Mouse (Mus musculus): ENCODE results near the gene Zfp148. TPM values are rescaled to one million over a fixed set of nuclear protein-coding genes. Genes with fewer than 3 reads are reported as not detected.
"Not testable (repeated sequence)": the region's sequence is repeated elsewhere in the genome, so short reads cannot be mapped to it uniquely, and the experiment has no call there.

The Zfp148 gene
- polyA plus RNA-seq, 1 experiment from 2014 or later = 12.8 TPM

- WGBS (ENCODE audit: insufficient replicate concordance) = 2% methylated on average over 18 of the region's 18 CpGs
- H3K4me3 ChIP-seq (replicated peaks) = peak overlapping the region; percentile 79
- peak overlapping the region; percentile 85 for H3K9ac ChIP-seq
- no peaks in the 10 kb centered on the region for H3K27me3 ChIP-seq
- H3K36me3 ChIP-seq (replicated peaks) = no peaks in the 10 kb centered on the region
- peaks cover 43% of the 10 kb centered on the region for H3K4me1 ChIP-seq (replicated peaks)
- no peak for ATAC-seq (ENCODE audit: insufficient read depth)
- no peaks in the 10 kb centered on the region for H3K9me3 ChIP-seq (replicated peaks)
- H3K27ac ChIP-seq (replicated peaks) = peak overlapping the region; percentile 86
- peak overlapping the region; percentile 88 for H3K4me2 ChIP-seq
Observed at GRCm38 (mm10) chr16:33381614-33382245, 1.1 kb downstream of the Zfp148 start.

DNA sequence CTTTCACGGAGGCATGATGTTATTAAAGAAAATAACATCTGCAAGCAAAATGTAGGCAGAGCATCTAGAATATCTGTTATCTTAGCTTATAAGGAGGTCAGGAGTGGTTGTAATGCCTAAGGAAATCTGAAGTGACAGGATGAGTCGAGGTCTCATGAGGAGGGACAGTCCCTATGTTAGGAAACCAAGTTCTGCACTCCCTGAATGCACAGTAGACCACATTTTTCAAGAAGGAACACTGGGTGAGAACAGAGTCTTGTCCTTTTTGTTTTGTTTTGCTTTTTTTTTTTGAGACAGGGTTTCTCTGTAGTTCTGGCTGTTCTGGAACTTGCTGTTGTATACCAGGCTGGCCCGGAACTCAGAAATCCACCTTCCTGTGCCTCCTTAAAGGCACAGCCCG lies 1.7 kb downstream of the Zfp148 start:
- Histone ChIP-seq H3K36me3 (replicated peaks) (no peaks in the 10 kb centered on the region), H3K27me3 (no peaks in the 10 kb centered on the region), H3K4me1 (replicated peaks) (peaks cover 49% of the 10 kb centered on the region), H3K9ac (peak overlapping the region; percentile 85), H3K27ac (replicated peaks) (peak overlapping the region; percentile 86; the same call in 1 of the 2 replicates), H3K4me2 (peak overlapping the region; percentile 88), H3K4me3 (replicated peaks) (peak overlapping the region; percentile 79), H3K9me3 (replicated peaks) (no peaks in the 10 kb centered on the region)
- ATAC-seq (ENCODE audit: insufficient read depth) = no peak
- WGBS (ENCODE audit: insufficient replicate concordance) = 22% methylated on average over 4 of the region's 4 CpGs

DNA sequence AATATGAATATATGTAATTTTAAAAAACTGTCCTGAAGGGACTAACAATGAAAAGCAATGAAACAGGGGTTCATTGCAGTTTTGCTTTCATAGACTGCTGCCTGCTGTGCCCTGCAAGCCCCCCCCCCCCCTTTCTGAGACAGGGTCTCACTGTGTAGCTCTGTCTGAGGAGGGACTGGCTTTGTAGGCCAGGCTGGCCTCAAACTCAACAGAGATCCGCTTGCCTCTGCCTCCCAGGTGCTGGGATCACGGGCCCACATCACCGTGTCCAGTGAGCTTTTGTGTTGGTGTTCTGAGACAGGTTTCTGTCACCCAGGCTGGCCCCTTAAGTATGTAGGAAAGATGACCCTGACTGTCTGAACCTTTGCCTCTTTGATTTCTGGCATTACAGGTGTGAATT lies 2.9 kb downstream of the Zfp148 start:
- Histone ChIP-seq H3K9me3 (replicated peaks) (no peaks in the 10 kb centered on the region), H3K27me3 (no peaks in the 10 kb centered on the region), H3K4me2 (no peak overlapping the region), H3K4me1 (replicated peaks) (peaks cover 49% of the 10 kb centered on the region), H3K27ac (replicated peaks) (no peak overlapping the region), H3K4me3 (replicated peaks) (no peak overlapping the region), H3K36me3 (replicated peaks) (no peaks in the 10 kb centered on the region), H3K9ac (no peak overlapping the region)
- 88% methylated on average over 3 of the region's 3 CpGs for WGBS (ENCODE audit: insufficient replicate concordance)
- no peak for ATAC-seq (ENCODE audit: insufficient read depth)

DNA sequence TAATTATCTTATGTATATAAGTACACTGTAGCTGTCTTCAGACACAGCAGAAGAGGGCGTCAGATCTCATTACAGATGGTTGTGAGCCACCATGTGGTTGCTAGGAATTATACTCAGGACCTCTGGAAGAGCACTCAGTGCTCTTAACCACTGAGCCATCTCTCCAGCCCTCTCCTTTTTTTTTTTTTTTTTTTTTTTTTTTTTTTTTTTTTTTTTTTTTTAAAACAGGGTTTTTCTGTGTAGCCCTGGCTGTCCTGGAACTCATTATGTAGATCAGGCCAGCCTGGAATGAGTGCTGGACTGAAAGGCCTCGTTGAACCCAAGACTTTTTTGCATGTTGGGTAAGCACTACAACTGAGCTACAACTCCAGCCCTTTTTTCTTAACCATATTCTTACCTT lies 3.4 kb downstream of the Zfp148 start:
- not testable (repeated sequence) for H3K36me3 ChIP-seq (replicated peaks); H3K27me3 ChIP-seq; H3K9ac ChIP-seq; H3K27ac ChIP-seq (replicated peaks); ATAC-seq (ENCODE audit: insufficient read depth); H3K9me3 ChIP-seq (replicated peaks); H3K4me3 ChIP-seq (replicated peaks); H3K4me2 ChIP-seq
- 62% methylated on average over 2 of the region's 2 CpGs for WGBS (ENCODE audit: insufficient replicate concordance)
- H3K4me1 ChIP-seq (replicated peaks) = peaks cover 45% of the 10 kb centered on the region

DNA sequence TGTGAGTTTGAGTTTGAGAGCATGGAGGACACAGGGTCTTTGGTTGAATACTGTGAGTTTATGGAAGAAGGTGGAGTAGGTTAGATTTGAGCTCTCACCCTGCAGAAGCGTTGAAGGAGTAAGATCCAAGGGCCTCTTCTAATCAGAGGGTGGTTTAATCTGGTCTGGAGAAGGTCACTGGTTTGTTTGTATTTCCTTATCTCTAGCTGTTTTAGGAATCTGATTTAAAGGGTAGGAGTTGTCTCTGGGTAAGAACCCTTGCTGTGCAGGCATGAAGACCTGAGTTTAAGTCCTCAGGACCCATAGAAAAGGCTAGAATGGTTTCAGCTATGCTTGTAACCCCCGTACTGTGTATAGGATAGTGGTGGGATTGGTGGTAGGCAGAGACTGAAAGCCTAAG lies 6.4 kb downstream of the Zfp148 start:
- Histone ChIP-seq H3K4me1 (replicated peaks) (peaks cover 25% of the 10 kb centered on the region), H3K9me3 (replicated peaks) (no peaks in the 10 kb centered on the region), H3K27ac (replicated peaks) (no peak overlapping the region), H3K36me3 (replicated peaks) (no peaks in the 10 kb centered on the region), H3K4me3 (replicated peaks) (no peak overlapping the region), H3K9ac (no peak overlapping the region), H3K27me3 (no peaks in the 10 kb centered on the region), H3K4me2 (no peak overlapping the region)
- no peak for ATAC-seq (ENCODE audit: insufficient read depth)
- WGBS (ENCODE audit: insufficient replicate concordance) = 50% methylated on average over 2 of the region's 2 CpGs

DNA sequence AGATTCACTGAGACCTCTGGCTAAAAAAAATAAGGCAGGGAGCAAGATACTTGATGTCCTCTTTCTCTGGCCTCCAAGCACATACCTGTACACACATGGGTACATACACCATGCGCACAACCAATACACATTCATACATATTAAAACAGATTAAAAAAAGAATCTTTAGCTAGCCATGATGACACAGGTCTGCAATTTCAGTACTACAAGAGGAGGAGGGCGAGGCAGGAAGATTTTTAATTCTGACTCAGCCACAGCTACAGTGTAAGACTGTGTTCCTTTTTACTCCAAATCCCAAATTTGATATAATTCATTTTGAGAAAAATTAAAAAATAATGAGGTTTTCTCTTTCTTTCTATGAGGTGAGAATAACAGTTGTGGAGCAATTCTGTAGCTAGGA lies 6.8 kb downstream of the Zfp148 start:
- H3K4me2 ChIP-seq = no peak overlapping the region
- H3K4me1 ChIP-seq (replicated peaks) = peaks cover 21% of the 10 kb centered on the region
- no peaks in the 10 kb centered on the region for H3K27me3 ChIP-seq
- no peak overlapping the region for H3K9ac ChIP-seq
- 62% methylated on average over 2 of the region's 2 CpGs for WGBS (ENCODE audit: insufficient replicate concordance)
- H3K27ac ChIP-seq (replicated peaks) = no peak overlapping the region
- no peak for ATAC-seq (ENCODE audit: insufficient read depth)
- no peaks in the 10 kb centered on the region for H3K9me3 ChIP-seq (replicated peaks)
- no peaks in the 10 kb centered on the region for H3K36me3 ChIP-seq (replicated peaks)
- no peak overlapping the region for H3K4me3 ChIP-seq (replicated peaks)

DNA sequence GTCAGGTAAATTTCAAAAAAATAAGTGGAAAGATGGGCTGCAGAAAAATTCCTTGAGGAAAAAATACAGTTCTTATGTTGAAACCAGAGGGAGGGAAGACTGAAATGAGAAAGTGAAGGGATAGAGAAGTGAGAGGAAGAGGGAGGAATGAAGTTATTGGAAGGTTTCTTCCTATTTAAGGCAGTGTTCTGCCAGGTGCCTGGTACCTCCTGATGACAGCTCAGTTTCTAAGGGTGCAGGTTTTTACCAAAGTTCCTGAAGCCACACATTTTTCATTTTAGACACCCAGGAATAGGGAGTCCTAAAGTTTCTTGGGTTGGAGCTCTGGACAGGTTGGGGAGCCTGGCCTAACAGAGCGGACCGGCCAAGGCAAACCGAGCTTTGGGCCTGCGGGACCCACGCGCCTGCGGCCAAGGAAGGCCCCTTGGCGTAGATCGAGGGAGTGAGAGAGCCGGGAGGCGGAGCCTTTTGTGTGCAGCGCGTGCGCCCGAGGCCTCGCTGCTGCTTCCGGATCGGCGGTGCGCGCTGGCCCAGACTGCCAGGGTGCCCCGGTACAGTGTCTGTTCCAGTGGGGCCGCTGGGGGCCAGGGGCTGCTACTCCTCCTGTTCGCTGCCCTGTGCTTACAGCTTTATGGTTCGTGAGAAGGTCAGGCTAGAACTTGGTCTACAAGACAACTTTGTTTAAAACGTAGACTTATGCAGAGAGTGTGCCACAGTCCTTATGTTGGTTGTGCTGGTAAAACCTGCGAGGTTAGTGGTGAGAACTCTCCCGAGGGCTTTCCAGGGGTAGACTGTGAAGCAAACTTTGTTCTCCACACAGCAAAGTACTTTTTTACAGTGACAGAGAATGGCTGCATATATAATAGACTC lies 19.5 kb downstream of the Zfp148 start:
- Histone ChIP-seq H3K9ac (peak overlapping the region; percentile 58), H3K4me2 (peak overlapping the region; percentile 87), H3K36me3 (replicated peaks) (no peaks in the 10 kb centered on the region), H3K27me3 (no peaks in the 10 kb centered on the region), H3K27ac (replicated peaks) (peak overlapping the region; percentile 65), H3K4me1 (replicated peaks) (peaks cover 42% of the 10 kb centered on the region), H3K4me3 (replicated peaks) (peak overlapping the region; percentile 61), H3K9me3 (replicated peaks) (no peaks in the 10 kb centered on the region)
- under 1% methylated on average over 28 of the region's 28 CpGs for WGBS (ENCODE audit: insufficient replicate concordance)
- ATAC-seq (ENCODE audit: insufficient read depth) = peak; percentile 88

DNA sequence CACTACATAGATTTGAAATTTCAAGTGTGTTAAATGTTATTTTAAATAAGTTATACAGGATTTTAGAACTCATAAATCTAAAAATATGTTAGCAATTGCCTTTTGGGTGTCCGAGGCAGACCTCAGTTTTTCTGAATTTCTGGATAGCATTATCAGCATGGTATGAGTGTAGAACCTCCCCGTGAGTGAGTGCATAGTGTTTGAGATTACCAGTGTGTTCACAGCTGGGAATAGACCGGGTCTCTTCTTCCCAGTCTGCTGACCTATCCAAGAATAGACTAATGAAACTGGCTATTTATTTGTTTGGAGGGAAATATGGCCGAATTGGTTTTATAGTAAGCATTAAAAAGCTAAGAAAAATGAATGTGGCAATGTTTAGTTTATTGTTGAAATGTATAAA lies 20.3 kb downstream of the Zfp148 start:
- H3K4me3 ChIP-seq (replicated peaks) = no peak overlapping the region
- ATAC-seq (ENCODE audit: insufficient read depth) = peak; percentile 38; the same call in 1 of the 2 replicates
- H3K9ac ChIP-seq = no peak overlapping the region
- peak overlapping the region; percentile 87 for H3K4me2 ChIP-seq
- WGBS (ENCODE audit: insufficient replicate concordance) = 25% methylated on average over 4 of the region's 4 CpGs
- H3K27ac ChIP-seq (replicated peaks) = no peak overlapping the region
- no peaks in the 10 kb centered on the region for H3K36me3 ChIP-seq (replicated peaks)
- peaks cover 45% of the 10 kb centered on the region for H3K4me1 ChIP-seq (replicated peaks)
- H3K9me3 ChIP-seq (replicated peaks) = no peaks in the 10 kb centered on the region
- no peaks in the 10 kb centered on the region for H3K27me3 ChIP-seq

GRCm38 (mm10) chr16:33403258-33403657 lies 22.6 kb downstream of the Zfp148 start:
- H3K36me3 ChIP-seq (replicated peaks) = no peaks in the 10 kb centered on the region
- H3K4me3 ChIP-seq (replicated peaks) = no peak overlapping the region
- H3K9ac ChIP-seq = no peak overlapping the region
- H3K27me3 ChIP-seq = no peaks in the 10 kb centered on the region
- 62% methylated on average over 2 of the region's 2 CpGs for WGBS (ENCODE audit: insufficient replicate concordance)
- no peaks in the 10 kb centered on the region for H3K9me3 ChIP-seq (replicated peaks)
- H3K4me2 ChIP-seq = no peak overlapping the region
- no peak overlapping the region for H3K27ac ChIP-seq (replicated peaks)
- peaks cover 37% of the 10 kb centered on the region for H3K4me1 ChIP-seq (replicated peaks)
- no peak for ATAC-seq (ENCODE audit: insufficient read depth)

- Histone ChIP-seq H3K36me3 (replicated peaks) (no peaks in the 10 kb centered on the region), H3K9ac (no peak overlapping the region), H3K27me3 (no peaks in the 10 kb centered on the region), H3K27ac (replicated peaks) (no peak overlapping the region), H3K4me1 (replicated peaks) (peaks cover 37% of the 10 kb centered on the region), H3K4me3 (replicated peaks) (no peak overlapping the region), H3K9me3 (replicated peaks) (no peaks in the 10 kb centered on the region), H3K4me2 (no peak overlapping the region)
- WGBS (ENCODE audit: insufficient replicate concordance) = 74% methylated on average over 3 of the region's 3 CpGs
- ATAC-seq (ENCODE audit: insufficient read depth) = no peak
Observed at GRCm38 (mm10) chr16:33404055-33404454, 23.4 kb downstream of the Zfp148 start.

GRCm38 (mm10) chr16:33405487-33405886 lies 24.9 kb downstream of the Zfp148 start:
- Histone ChIP-seq H3K4me3 (replicated peaks) (no peak overlapping the region), H3K4me2 (no peak overlapping the region), H3K9ac (no peak overlapping the region), H3K27ac (replicated peaks) (no peak overlapping the region), H3K9me3 (replicated peaks) (no peaks in the 10 kb centered on the region), H3K36me3 (replicated peaks) (no peaks in the 10 kb centered on the region), H3K4me1 (replicated peaks) (peaks cover 32% of the 10 kb centered on the region), H3K27me3 (no peaks in the 10 kb centered on the region)
- 71% methylated on average over 4 of the region's 4 CpGs for WGBS (ENCODE audit: insufficient replicate concordance)
- no peak for ATAC-seq (ENCODE audit: insufficient read depth)

Data from liver, embryonic 15.5 days (tissue).